Mouse (Mus musculus): ENCODE data around the gene Cyth2. TPM values are rescaled to one million over a fixed set of nuclear protein-coding genes. Genes with fewer than 3 reads are reported as not detected.

Cyth2 gene
- polyA plus RNA-seq, 1 experiment from 2014 or later = 85.0 TPM

- WGBS = 11% methylated on average over 30 of the region's 30 CpGs
- no peak for ATAC-seq (ENCODE audit: insufficient read depth, low FRiP score, low read depth)
- Histone ChIP-seq H3K27me3 (replicated peaks) (peaks cover 47% of the 10 kb centered on the region), H3K4me1 (peaks cover 23% of the 10 kb centered on the region; the same call in 1 of the 2 replicates), H3K27ac (no peak overlapping the region), H3K36me3 (peaks cover 2% of the 10 kb centered on the region; the same call in 1 of the 2 replicates), H3K9me3 (no peaks in the 10 kb centered on the region), H3K9ac (no peak overlapping the region), H3K4me2 (peak overlapping the region; percentile 73), H3K4me3 (replicated peaks) (peak overlapping the region; percentile 44)
These were observed 18.0 kb upstream of the Cyth2 start for GRCm38 (mm10) chr7:45832428-45832827.

GRCm38 (mm10) chr7:45831128-45831525, 16.7 kb upstream of the Cyth2 start:
- Histone ChIP-seq H3K4me3 (replicated peaks) (peak overlapping the region; percentile 79), H3K36me3 (peaks cover 14% of the 10 kb centered on the region; the same call in 1 of the 2 replicates), H3K4me1 (peaks cover 23% of the 10 kb centered on the region; the same call in 1 of the 2 replicates), H3K27ac (no peak overlapping the region), H3K9me3 (no peaks in the 10 kb centered on the region), H3K9ac (peak overlapping the region; percentile 20; the same call in 1 of the 2 replicates), H3K4me2 (peak overlapping the region; percentile 74), H3K27me3 (replicated peaks) (peaks cover 47% of the 10 kb centered on the region)
- no peak for ATAC-seq (ENCODE audit: insufficient read depth, low FRiP score, low read depth)
- 20% methylated on average over 5 of the region's 5 CpGs for WGBS

GRCm38 (mm10) chr7:45830427-45831127, 16.2 kb upstream of the Cyth2 start, which contains the start of gene Grwd1:
TSS of gene Grwd1 (minus strand) at chr7:45830944.
- Histone ChIP-seq H3K27ac (no peak within 1 kb of the TSS), H3K4me3 (replicated peaks) (peak within 1 kb of the TSS; percentile 79), H3K4me2 (peak within 1 kb of the TSS; percentile 74), H3K9me3 (no peaks in the 10 kb centered on the region), H3K9ac (peak within 1 kb of the TSS; percentile 59), H3K4me1 (peaks cover 23% of the 10 kb centered on the region; the same call in 1 of the 2 replicates), H3K36me3 (peaks cover 20% of the 10 kb centered on the region; the same call in 1 of the 2 replicates), H3K27me3 (replicated peaks) (peaks cover 44% of the 10 kb centered on the region)
- under 1% methylated on average over 34 of the region's 35 CpGs for WGBS
- peak; percentile 83 for ATAC-seq (ENCODE audit: insufficient read depth, low FRiP score, low read depth)

- H3K4me2 ChIP-seq = no peak overlapping the region
- WGBS = 86% methylated on average over 7 of the region's 7 CpGs
- H3K4me1 ChIP-seq = 0 out of 2 replicates have a peak, but pooled peaks cover 8% of the 10 kb centered on the region
- H3K27ac ChIP-seq = no peak overlapping the region
- peaks cover 5% of the 10 kb centered on the region; the same call in 1 of the 2 replicates for H3K27me3 ChIP-seq (replicated peaks)
- no peak for ATAC-seq (ENCODE audit: insufficient read depth, low FRiP score, low read depth)
- no peak overlapping the region for H3K9ac ChIP-seq
- no peaks in the 10 kb centered on the region for H3K9me3 ChIP-seq
- peaks cover 27% of the 10 kb centered on the region for H3K36me3 ChIP-seq
- H3K4me3 ChIP-seq (replicated peaks) = no peak overlapping the region
These were observed 12.2 kb upstream of the Cyth2 start for GRCm38 (mm10) chr7:45826631-45827030.

- no peak within 1 kb of the TSS for H3K9ac ChIP-seq
- no peaks in the 10 kb centered on the region for H3K9me3 ChIP-seq
- no peaks in the 10 kb centered on the region for H3K27me3 ChIP-seq (replicated peaks)
- no peak within 1 kb of the TSS for H3K4me2 ChIP-seq
- H3K4me1 ChIP-seq = 0 out of 2 replicates have a peak, but pooled peaks cover 4% of the 10 kb centered on the region
- H3K27ac ChIP-seq = no peak within 1 kb of the TSS
- H3K36me3 ChIP-seq = peaks cover 27% of the 10 kb centered on the region
- no peak within 1 kb of the TSS for H3K4me3 ChIP-seq (replicated peaks)
- 60% methylated on average over 7 of the region's 7 CpGs for WGBS
- ATAC-seq (ENCODE audit: insufficient read depth, low FRiP score, low read depth) = no peak
These were observed 10.2 kb upstream of the Cyth2 start, which contains the start of gene Kcnj14 for GRCm38 (mm10) chr7:45824598-45824997. TSS of gene Kcnj14 (minus strand) at chr7:45824782.

- no peak for ATAC-seq (ENCODE audit: insufficient read depth, low FRiP score, low read depth)
- Histone ChIP-seq H3K9ac (no peak overlapping the region), H3K4me3 (replicated peaks) (no peak overlapping the region), H3K36me3 (peaks cover 11% of the 10 kb centered on the region), H3K4me1 (0 out of 2 replicates have a peak, but pooled peaks cover 2% of the 10 kb centered on the region), H3K27me3 (replicated peaks) (no peaks in the 10 kb centered on the region), H3K27ac (no peak overlapping the region), H3K4me2 (no peak overlapping the region), H3K9me3 (no peaks in the 10 kb centered on the region)
These were observed 6.5 kb upstream of the Cyth2 start for GRCm38 (mm10) chr7:45820913-45821312.

GRCm38 (mm10) chr7:45819843-45820242, 5.5 kb upstream of the Cyth2 start:
- peaks cover under 1% of the 10 kb centered on the region; the same call in 1 of the 2 replicates for H3K36me3 ChIP-seq
- 16% methylated on average over 25 of the region's 25 CpGs for WGBS
- H3K4me1 ChIP-seq = peaks cover 11% of the 10 kb centered on the region
- ATAC-seq (ENCODE audit: insufficient read depth, low FRiP score, low read depth) = no peak
- peak overlapping the region; percentile 14 for H3K4me3 ChIP-seq (replicated peaks)
- no peak overlapping the region for H3K9ac ChIP-seq
- H3K27ac ChIP-seq = no peak overlapping the region
- H3K9me3 ChIP-seq = no peaks in the 10 kb centered on the region
- H3K4me2 ChIP-seq = peak overlapping the region; percentile 43
- no peaks in the 10 kb centered on the region for H3K27me3 ChIP-seq (replicated peaks)

GRCm38 (mm10) chr7:45815984-45816351, 1.6 kb upstream of the Cyth2 start:
- 60% methylated on average over 2 of the region's 2 CpGs for WGBS
- Histone ChIP-seq H3K9ac (no peak overlapping the region), H3K4me3 (replicated peaks) (no peak overlapping the region), H3K9me3 (no peaks in the 10 kb centered on the region), H3K4me1 (peaks cover 21% of the 10 kb centered on the region), H3K36me3 (peaks cover 19% of the 10 kb centered on the region), H3K4me2 (no peak overlapping the region), H3K27ac (no peak overlapping the region), H3K27me3 (replicated peaks) (no peaks in the 10 kb centered on the region)
- ATAC-seq (ENCODE audit: insufficient read depth, low FRiP score, low read depth) = no peak

GRCm38 (mm10) chr7:45815323-45815983, 1.1 kb upstream of the Cyth2 start:
- Histone ChIP-seq H3K4me1 (peaks cover 21% of the 10 kb centered on the region), H3K27ac (no peak overlapping the region), H3K9ac (no peak overlapping the region), H3K4me3 (replicated peaks) (peak overlapping the region; percentile 34; the same call in 1 of the 2 replicates), H3K4me2 (peak overlapping the region; percentile 55; the same call in 1 of the 2 replicates), H3K36me3 (peaks cover 24% of the 10 kb centered on the region), H3K9me3 (no peaks in the 10 kb centered on the region), H3K27me3 (replicated peaks) (no peaks in the 10 kb centered on the region)
- 62% methylated on average over 10 of the region's 10 CpGs for whole genome bisulfite sequencing
- ATAC-seq (ENCODE audit: insufficient read depth, low FRiP score, low read depth) = no peak

GRCm38 (mm10) chr7:45814841-45815240, 460 bp upstream of the Cyth2 start:
- H3K4me2 ChIP-seq = peak overlapping the region; percentile 55
- H3K9ac ChIP-seq = no peak overlapping the region
- 2% methylated on average over 5 of the region's 5 CpGs for WGBS
- no peak for ATAC-seq (ENCODE audit: insufficient read depth, low FRiP score, low read depth)
- H3K27me3 ChIP-seq (replicated peaks) = no peaks in the 10 kb centered on the region
- peaks cover 31% of the 10 kb centered on the region for H3K36me3 ChIP-seq
- no peaks in the 10 kb centered on the region for H3K9me3 ChIP-seq
- H3K27ac ChIP-seq = no peak overlapping the region
- H3K4me1 ChIP-seq = peaks cover 20% of the 10 kb centered on the region
- peak overlapping the region; percentile 34 for H3K4me3 ChIP-seq (replicated peaks)

- H3K27ac ChIP-seq = peak overlapping the region; percentile 100; the same call in 1 of the 2 replicates
- H3K4me3 ChIP-seq (replicated peaks) = peak overlapping the region; percentile 98
- ATAC-seq (ENCODE audit: insufficient read depth, low FRiP score, low read depth) = no peak
- H3K4me2 ChIP-seq = peak overlapping the region; percentile 79
- peaks cover 19% of the 10 kb centered on the region for H3K4me1 ChIP-seq
- H3K27me3 ChIP-seq (replicated peaks) = no peaks in the 10 kb centered on the region
- H3K36me3 ChIP-seq = peaks cover 49% of the 10 kb centered on the region
- WGBS = 80% methylated on average over 8 of the region's 8 CpGs
- no peaks in the 10 kb centered on the region for H3K9me3 ChIP-seq
- peak overlapping the region; percentile 100 for H3K9ac ChIP-seq
These were observed 1.5 kb downstream of the Cyth2 start for GRCm38 (mm10) chr7:45812921-45813320.

All from stomach, embryonic 15.5 days (tissue).